Mouse (Mus musculus): ENCODE measurements around the gene Lrrc8d. TPM values are rescaled to one million over a fixed set of nuclear protein-coding genes. Genes with fewer than 3 reads are reported as not detected.
A peak's percentile ranks its signal among the peaks of the same experiment; 100 is the strongest.

The Lrrc8d gene
- polyA plus RNA-seq, 1 experiment = 24.8 TPM

- H3K36me3 ChIP-seq (ENCODE audit: control insufficient read depth, insufficient read depth) = no peaks in the 10 kb centered on the region
- no peak overlapping the region for H3K4me2 ChIP-seq (ENCODE audit: low read depth)
- H3K27me3 ChIP-seq (ENCODE audit: control insufficient read depth, insufficient read depth, insufficient read length) = no peaks in the 10 kb centered on the region
- H3ac ChIP-seq (ENCODE audit: control insufficient read depth, insufficient read length) = no peak overlapping the region
- H3K4me3 ChIP-seq = no peak overlapping the region
- no peaks in the 10 kb centered on the region for H3K79me2 ChIP-seq (ENCODE audit: control insufficient read depth, insufficient read depth)
- TF ChIP-seq USF1 (IDR thresholded peaks at IDR 0.05; ENCODE audit: low read depth) = no peak
- no peak for TF ChIP-seq SRF (IDR thresholded peaks at IDR 0.05; ENCODE audit: control insufficient read depth, insufficient read length, low read depth)
- no peak for TF ChIP-seq CEBPB (IDR thresholded peaks at IDR 0.05; ENCODE audit: insufficient read depth, poor library complexity, severe bottlenecking)
- TF ChIP-seq TCF12 (IDR thresholded peaks at IDR 0.05; ENCODE audit: insufficient read depth, poor library complexity, severe bottlenecking) = no peak
- no peak for TF ChIP-seq MAX (IDR thresholded peaks at IDR 0.05; ENCODE audit: low read depth)
- no peak for TF ChIP-seq MYOG (IDR thresholded peaks at IDR 0.05; ENCODE audit: control insufficient read depth in 1 of 3, insufficient read depth in 1 of 3, insufficient read length in 2 of 3, low read depth in 2 of 3)
- no peak for TF ChIP-seq POLR2AphosphoS2 (IDR thresholded peaks at IDR 0.05; ENCODE audit: insufficient read length, low read depth)
- TF ChIP-seq TCF3 (IDR thresholded peaks at IDR 0.05; ENCODE audit: insufficient read length, low read depth) = no peak
- TF ChIP-seq E2F4 (IDR thresholded peaks at IDR 0.05; ENCODE audit: insufficient read depth) = no peak
Measured at GRCm38 (mm10) chr5:105691645-105692044, 8.1 kb upstream of the Lrrc8d start.

DNA sequence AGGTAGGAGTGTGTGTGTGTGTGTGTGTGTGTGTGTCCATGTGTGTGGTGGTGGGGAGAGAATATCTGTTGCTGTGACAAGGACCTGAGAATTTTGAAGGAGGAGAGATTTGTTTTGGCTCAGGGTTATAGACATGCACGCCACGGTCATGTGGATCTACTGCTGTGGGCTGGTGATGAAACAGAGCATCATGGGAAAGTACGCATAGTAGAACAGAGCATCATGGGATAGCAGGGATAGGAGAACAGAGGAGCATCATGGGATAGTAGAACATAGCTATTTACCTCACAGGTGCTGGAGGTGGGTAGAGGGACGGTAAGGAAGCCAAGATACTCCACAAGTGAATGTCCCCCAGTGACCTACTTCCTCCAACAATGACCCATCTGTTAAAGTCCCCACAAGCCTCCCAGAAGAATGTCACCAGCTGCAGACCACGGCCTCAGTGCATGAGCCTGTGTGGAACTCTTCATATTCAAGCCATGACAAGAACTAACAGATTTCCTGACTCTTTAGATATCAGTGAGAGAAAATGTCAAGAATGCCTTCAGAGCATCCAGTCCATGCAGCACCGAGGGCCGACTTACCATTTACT, 5.3 kb upstream of the Lrrc8d start:
- Histone ChIP-seq H3K79me2 (ENCODE audit: control insufficient read depth, insufficient read depth) (no peaks in the 10 kb centered on the region), H3K36me3 (ENCODE audit: control insufficient read depth, insufficient read depth) (no peaks in the 10 kb centered on the region), H3K27me3 (ENCODE audit: control insufficient read depth, insufficient read depth, insufficient read length) (no peaks in the 10 kb centered on the region), H3K4me3 (no peak overlapping the region), H3ac (ENCODE audit: control insufficient read depth, insufficient read length) (no peak overlapping the region), H3K4me2 (ENCODE audit: low read depth) (no peak overlapping the region)
- TF ChIP-seq E2F4 (IDR thresholded peaks at IDR 0.05; ENCODE audit: insufficient read depth) = no peak
- peak in 1 of 3 experiments; percentile 39 for TF ChIP-seq MYOG (IDR thresholded peaks at IDR 0.05; ENCODE audit: control insufficient read depth in 1 of 3, insufficient read depth in 1 of 3, insufficient read length in 2 of 3, low read depth in 2 of 3)
- TF ChIP-seq SRF (IDR thresholded peaks at IDR 0.05; ENCODE audit: control insufficient read depth, insufficient read length, low read depth) = no peak

GRCm38 (mm10) chr5:105696049-105696448, 3.7 kb upstream of the Lrrc8d start:
- Histone ChIP-seq H3K4me2 (ENCODE audit: low read depth) (no peak overlapping the region), H3K4me3 (no peak overlapping the region), H3K36me3 (ENCODE audit: control insufficient read depth, insufficient read depth) (no peaks in the 10 kb centered on the region), H3ac (ENCODE audit: control insufficient read depth, insufficient read length) (no peak overlapping the region), H3K79me2 (ENCODE audit: control insufficient read depth, insufficient read depth) (peaks cover 3% of the 10 kb centered on the region), H3K27me3 (ENCODE audit: control insufficient read depth, insufficient read depth, insufficient read length) (no peaks in the 10 kb centered on the region)
- TF ChIP-seq TCF3 (IDR thresholded peaks at IDR 0.05; ENCODE audit: insufficient read length, low read depth) = no peak
- TF ChIP-seq POLR2A (IDR thresholded peaks at IDR 0.05; ENCODE audit: insufficient read length, low read depth) = no peak
- TF ChIP-seq MAX (IDR thresholded peaks at IDR 0.05; ENCODE audit: low read depth) = no peak
- TF ChIP-seq SRF (IDR thresholded peaks at IDR 0.05; ENCODE audit: control insufficient read depth, insufficient read length, low read depth) = no peak
- no peak for TF ChIP-seq TCF12 (IDR thresholded peaks at IDR 0.05; ENCODE audit: insufficient read depth, poor library complexity, severe bottlenecking)
- no peak for TF ChIP-seq USF1 (IDR thresholded peaks at IDR 0.05; ENCODE audit: low read depth)
- TF ChIP-seq REST (IDR thresholded peaks at IDR 0.05; ENCODE audit: insufficient read depth, insufficient read length) = no peak
- no peak for TF ChIP-seq MYOG (IDR thresholded peaks at IDR 0.05; ENCODE audit: control insufficient read depth in 1 of 3, insufficient read depth in 1 of 3, insufficient read length in 2 of 3, low read depth in 2 of 3)
- no peak for TF ChIP-seq E2F4 (IDR thresholded peaks at IDR 0.05; ENCODE audit: insufficient read depth)
- no peak for TF ChIP-seq POLR2AphosphoS2 (IDR thresholded peaks at IDR 0.05; ENCODE audit: insufficient read length, low read depth)
- TF ChIP-seq CEBPB (IDR thresholded peaks at IDR 0.05; ENCODE audit: insufficient read depth, poor library complexity, severe bottlenecking) = no peak
- TF ChIP-seq MYOD1 (IDR thresholded peaks at IDR 0.05; ENCODE audit: control insufficient read depth in 1 of 3, insufficient read length in 2 of 3, low read depth in 2 of 3) = no peak

DNA sequence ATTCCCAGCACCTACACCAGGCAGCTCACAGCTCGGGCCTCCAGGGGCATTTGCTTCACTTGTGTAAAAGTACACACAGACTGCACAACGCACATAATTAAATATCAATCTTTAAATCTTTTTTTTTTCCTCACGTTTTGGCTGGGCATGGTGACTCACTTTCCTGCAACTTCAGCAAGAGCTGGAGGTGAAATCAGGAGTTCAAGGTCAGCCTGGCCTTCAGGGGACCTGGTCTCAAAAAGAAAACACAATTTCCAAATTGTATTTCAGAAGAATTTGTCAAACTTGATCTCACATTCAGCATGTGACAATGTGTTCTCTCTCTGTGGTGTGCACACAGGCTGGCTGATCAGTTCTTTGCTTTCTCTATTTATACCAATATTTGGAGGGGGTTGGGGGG, 1.9 kb upstream of the Lrrc8d start:
- no peaks in the 10 kb centered on the region for H3K27me3 ChIP-seq (ENCODE audit: control insufficient read depth, insufficient read depth, insufficient read length)
- TF ChIP-seq TCF3 (IDR thresholded peaks at IDR 0.05; ENCODE audit: insufficient read length, low read depth) (no peak), CEBPB (IDR thresholded peaks at IDR 0.05; ENCODE audit: insufficient read depth, poor library complexity, severe bottlenecking) (no peak), USF1 (IDR thresholded peaks at IDR 0.05; ENCODE audit: low read depth) (no peak), TCF12 (IDR thresholded peaks at IDR 0.05; ENCODE audit: insufficient read depth, poor library complexity, severe bottlenecking) (no peak), E2F4 (IDR thresholded peaks at IDR 0.05; ENCODE audit: insufficient read depth) (no peak), MYOG (IDR thresholded peaks at IDR 0.05; ENCODE audit: control insufficient read depth in 1 of 3, insufficient read depth in 1 of 3, insufficient read length in 2 of 3, low read depth in 2 of 3) (no peak), POLR2AphosphoS2 (IDR thresholded peaks at IDR 0.05; ENCODE audit: insufficient read length, low read depth) (no peak), MYOD1 (IDR thresholded peaks at IDR 0.05; ENCODE audit: control insufficient read depth in 1 of 3, insufficient read length in 2 of 3, low read depth in 2 of 3) (no peak), REST (IDR thresholded peaks at IDR 0.05; ENCODE audit: insufficient read depth, insufficient read length) (no peak), MAX (IDR thresholded peaks at IDR 0.05; ENCODE audit: low read depth) (no peak), POLR2A (IDR thresholded peaks at IDR 0.05; ENCODE audit: insufficient read length, low read depth) (no peak), SRF (IDR thresholded peaks at IDR 0.05; ENCODE audit: control insufficient read depth, insufficient read length, low read depth) (no peak)
- H3ac ChIP-seq (ENCODE audit: control insufficient read depth, insufficient read length) = no peak overlapping the region
- no peaks in the 10 kb centered on the region for H3K36me3 ChIP-seq (ENCODE audit: control insufficient read depth, insufficient read depth)
- no peak overlapping the region for H3K4me3 ChIP-seq
- H3K79me2 ChIP-seq (ENCODE audit: control insufficient read depth, insufficient read depth) = peaks cover 12% of the 10 kb centered on the region
- H3K4me2 ChIP-seq (ENCODE audit: low read depth) = no peak overlapping the region

GRCm38 (mm10) chr5:105698694-105699093, 1.1 kb upstream of the Lrrc8d start:
- H3K4me3 ChIP-seq = peak overlapping the region; percentile 34
- H3K36me3 ChIP-seq (ENCODE audit: control insufficient read depth, insufficient read depth) = no peaks in the 10 kb centered on the region
- peak in 2 of 3 experiments; percentile 71 to 75 for TF ChIP-seq MYOD1 (IDR thresholded peaks at IDR 0.05; ENCODE audit: control insufficient read depth in 1 of 3, insufficient read length in 2 of 3, low read depth in 2 of 3)
- no peak for TF ChIP-seq TCF12 (IDR thresholded peaks at IDR 0.05; ENCODE audit: insufficient read depth, poor library complexity, severe bottlenecking)
- TF ChIP-seq MAX (IDR thresholded peaks at IDR 0.05; ENCODE audit: low read depth) = no peak
- TF ChIP-seq POLR2AphosphoS2 (IDR thresholded peaks at IDR 0.05; ENCODE audit: insufficient read length, low read depth) = peak; percentile 56
- peak in 1 of 3 experiments; percentile 43 for TF ChIP-seq MYOG (IDR thresholded peaks at IDR 0.05; ENCODE audit: control insufficient read depth in 1 of 3, insufficient read depth in 1 of 3, insufficient read length in 2 of 3, low read depth in 2 of 3)
- peak; percentile 36; the same call in 1 of the 2 replicates for TF ChIP-seq CEBPB (IDR thresholded peaks at IDR 0.05; ENCODE audit: insufficient read depth, poor library complexity, severe bottlenecking)
- peaks cover 16% of the 10 kb centered on the region for H3K79me2 ChIP-seq (ENCODE audit: control insufficient read depth, insufficient read depth)
- H3K4me2 ChIP-seq (ENCODE audit: low read depth) = peak overlapping the region; percentile 98
- H3ac ChIP-seq (ENCODE audit: control insufficient read depth, insufficient read length) = no peak overlapping the region
- no peaks in the 10 kb centered on the region for H3K27me3 ChIP-seq (ENCODE audit: control insufficient read depth, insufficient read depth, insufficient read length)

All from myocyte (in vitro differentiated cells).